Mouse (Mus musculus) midbrain, postnatal 0 days (tissue): Measurements from ENCODE around the gene Ubash3a. TPM values are rescaled to one million over a fixed set of nuclear protein-coding genes. Genes with fewer than 3 reads are reported as not detected.

ENCODE experiments used
- ATAC-seq: fragments of 200-750 bp; cut with Nextera tagmentation; 2 replicates; pipeline ENCODE4 v1.8.0; 2017; ENCODE audit warnings: moderate number of reproducible peaks, mild to moderate bottlenecking, moderate TSS enrichment, moderate library complexity; ENCODE audit not compliant: low FRiP score
- DNase-seq: peaks from one replicate; pipeline ENCODE4 v3.0.0-alpha.2; 2015; ENCODE audit warnings: low spot score
- H3K27ac ChIP-seq: fragments of 300-500 bp; sonication (generic); 2 replicates; pipeline ENCODE4 v1.5.1; 2014; ENCODE audit warnings: low read depth, mild to moderate bottlenecking, low read length, mixed read lengths
- H3K27me3 ChIP-seq: fragments of 300-500 bp; sonication (generic); 2 replicates; pipeline ENCODE4 v1.6.1; 2014; ENCODE audit warnings: low read length, control low read depth, mixed read lengths; ENCODE audit not compliant: insufficient read depth
- H3K36me3 ChIP-seq: fragments of 300-500 bp; sonication (generic); 2 replicates; pipeline ENCODE4 v1.6.1; 2014; ENCODE audit warnings: low read length, control low read depth, mixed read lengths; ENCODE audit not compliant: insufficient read depth
- H3K4me1 ChIP-seq: fragments of 300-500 bp; sonication (generic); 2 replicates; pipeline ENCODE4 v1.6.1; 2014; ENCODE audit warnings: mild to moderate bottlenecking, control low read depth, antibody characterized with exemption, low read length, mixed read lengths; ENCODE audit not compliant: insufficient read depth
- H3K4me2 ChIP-seq: fragments of 300-500 bp; sonication (generic); 2 replicates; pipeline ENCODE4 v1.6.1; 2014; ENCODE audit warnings: low read depth, mild to moderate bottlenecking, low read length, mixed read lengths; ENCODE audit not compliant: poor library complexity, severe bottlenecking
- H3K4me3 ChIP-seq: fragments of 300-500 bp; sonication (generic); 2 replicates; pipeline ENCODE4 v1.5.1; 2014; ENCODE audit warnings: low read depth, mild to moderate bottlenecking, low read length, moderate library complexity
- H3K9ac ChIP-seq: fragments of 300-500 bp; sonication (generic); replicated peaks from 2 replicates; pipeline ENCODE4 v1.6.1; 2014; ENCODE audit warnings: mild to moderate bottlenecking, low read length, moderate library complexity, mixed read lengths; ENCODE audit not compliant: poor library complexity, severe bottlenecking
- H3K9me3 ChIP-seq: fragments of 300-500 bp; sonication (generic); 2 replicates; pipeline ENCODE4 v1.6.1; 2016; ENCODE audit warnings: low read length, control low read depth
- CTCF ChIP-seq: IDR thresholded peaks from 2 replicates; pipeline ENCODE4 v1.5.1; 2016; ENCODE audit warnings: antibody characterized with exemption, mild to moderate bottlenecking
- WGBS: fragments of 180-500 bp; shearing (Covaris S2); extraction: QIAGEN DNeasy Blood & Tissue Kit; methylation state at CpG from one replicate; pipeline ENCODE4 v1.1.7; 2014; 5-methylcytosine and 5-hydroxymethylcytosine counted together
- polyA plus RNA-seq: library from polyadenylated mRNA; unstranded; fragments of >200 nt; fragmentation: Nextera tagmentation; extraction: Ambion mirVana; gene quantifications from 2 replicates; pipeline ENCODE4 v1.2.1, GENCODE M21; 2015
- total RNA-seq: library from RNA; depleted of rRNA; stranded (reverse); fragments of >200 nt; gene quantifications from 2 replicates; pipeline ENCODE4 v1.2.3, GENCODE M21; 2014

The Ubash3a gene
- total and polyA plus RNA-seq, 2 experiments from 2014 or later, result not detected

- no peak for ATAC-seq
- Histone ChIP-seq H3K27me3 (no peaks in the 10 kb centered on the region), H3K9ac (no peak overlapping the region), H3K4me2 (no peak overlapping the region), H3K9me3 (no peaks in the 10 kb centered on the region), H3K27ac (no peak overlapping the region), H3K4me1 (no peaks in the 10 kb centered on the region), H3K36me3 (no peaks in the 10 kb centered on the region), H3K4me3 (no peak overlapping the region)
- DNase-seq, result no peak
- TF ChIP-seq CTCF, result peak; percentile 15; the same call in 1 of the 2 replicates
- whole genome bisulfite sequencing, result 92% methylated on average over 1 of the region's 1 CpGs
Measured at GRCm38 (mm10) chr17:31235915-31236314, 28.2 kb downstream of the Ubash3a start.

- H3K4me3 ChIP-seq, result no peak overlapping the region
- DNase-seq (no peak), ATAC-seq (no peak)
- WGBS, result 85% methylated on average over 7 of the region's 7 CpGs
- no peak for TF ChIP-seq CTCF
- H3K27me3 ChIP-seq, result no peaks in the 10 kb centered on the region
- H3K9me3 ChIP-seq, result no peaks in the 10 kb centered on the region
- no peak overlapping the region for H3K27ac ChIP-seq
- H3K9ac ChIP-seq, result no peak overlapping the region
- H3K4me2 ChIP-seq, result no peak overlapping the region
- H3K36me3 ChIP-seq, result no peaks in the 10 kb centered on the region
- H3K4me1 ChIP-seq, result no peaks in the 10 kb centered on the region
Measured at GRCm38 (mm10) chr17:31238234-31239020, 30.8 kb downstream of the Ubash3a start.

- no peak for ATAC-seq
- 88% methylated on average over 8 of the region's 8 CpGs for WGBS
- Histone ChIP-seq H3K27ac (no peak overlapping the region), H3K36me3 (no peaks in the 10 kb centered on the region), H3K4me2 (no peak overlapping the region), H3K9me3 (no peaks in the 10 kb centered on the region), H3K9ac (no peak overlapping the region), H3K27me3 (no peaks in the 10 kb centered on the region), H3K4me1 (no peaks in the 10 kb centered on the region), H3K4me3 (no peak overlapping the region)
- TF ChIP-seq CTCF, result no peak
- no peak for DNase-seq
Measured at GRCm38 (mm10) chr17:31241156-31241555, 33.5 kb downstream of the Ubash3a start.

- Histone ChIP-seq H3K27me3 (no peaks in the 10 kb centered on the region), H3K9me3 (no peaks in the 10 kb centered on the region), H3K4me1 (no peaks in the 10 kb centered on the region), H3K4me3 (no peak overlapping the region), H3K4me2 (no peak overlapping the region), H3K27ac (no peak overlapping the region), H3K9ac (no peak overlapping the region), H3K36me3 (no peaks in the 10 kb centered on the region)
- TF ChIP-seq CTCF, result peak; percentile 39; the same call in 1 of the 2 replicates
- no peak for DNase-seq
- no peak for ATAC-seq
- WGBS, result 0% methylated on average over 1 of the region's 1 CpGs
Measured at GRCm38 (mm10) chr17:31242764-31243163, 35.1 kb downstream of the Ubash3a start.

- no peaks in the 10 kb centered on the region for H3K9me3 ChIP-seq
- no peak overlapping the region for H3K9ac ChIP-seq
- no peaks in the 10 kb centered on the region for H3K27me3 ChIP-seq
- no peaks in the 10 kb centered on the region for H3K36me3 ChIP-seq
- 83% methylated on average over 5 of the region's 5 CpGs for WGBS
- no peak for ATAC-seq
- no peak overlapping the region for H3K4me3 ChIP-seq
- no peak overlapping the region for H3K4me2 ChIP-seq
- no peak for DNase-seq
- no peak overlapping the region for H3K27ac ChIP-seq
- no peaks in the 10 kb centered on the region for H3K4me1 ChIP-seq
- TF ChIP-seq CTCF, result no peak
Measured at GRCm38 (mm10) chr17:31245321-31245720, 37.6 kb downstream of the Ubash3a start.

GRCm38 (mm10) chr17:31247144-31247543 is 39.5 kb downstream of the Ubash3a start:
- no peak overlapping the region for H3K4me2 ChIP-seq
- no peaks in the 10 kb centered on the region for H3K4me1 ChIP-seq
- H3K9me3 ChIP-seq, result no peaks in the 10 kb centered on the region
- H3K36me3 ChIP-seq, result no peaks in the 10 kb centered on the region
- TF ChIP-seq CTCF, result no peak
- 48% methylated on average over 5 of the region's 5 CpGs for WGBS
- no peaks in the 10 kb centered on the region for H3K27me3 ChIP-seq
- ATAC-seq, result no peak
- no peak overlapping the region for H3K27ac ChIP-seq
- H3K9ac ChIP-seq, result no peak overlapping the region
- no peak for DNase-seq
- H3K4me3 ChIP-seq, result no peak overlapping the region
